Mouse (Mus musculus) mouse trophoblast stem cell (cell line): Measurements from ENCODE around the gene Il33.

Source experiments
- in situ Hi-C, 2 experiments: fragments of 300-500 bp; cut with MseI, MboI; formaldehyde crosslinking; loops; 2 replicates in 1 of 2; 3 replicates in 1 of 2; pipeline ENCODE4 v1.15.1; 2025

The Il33 gene

DNA sequence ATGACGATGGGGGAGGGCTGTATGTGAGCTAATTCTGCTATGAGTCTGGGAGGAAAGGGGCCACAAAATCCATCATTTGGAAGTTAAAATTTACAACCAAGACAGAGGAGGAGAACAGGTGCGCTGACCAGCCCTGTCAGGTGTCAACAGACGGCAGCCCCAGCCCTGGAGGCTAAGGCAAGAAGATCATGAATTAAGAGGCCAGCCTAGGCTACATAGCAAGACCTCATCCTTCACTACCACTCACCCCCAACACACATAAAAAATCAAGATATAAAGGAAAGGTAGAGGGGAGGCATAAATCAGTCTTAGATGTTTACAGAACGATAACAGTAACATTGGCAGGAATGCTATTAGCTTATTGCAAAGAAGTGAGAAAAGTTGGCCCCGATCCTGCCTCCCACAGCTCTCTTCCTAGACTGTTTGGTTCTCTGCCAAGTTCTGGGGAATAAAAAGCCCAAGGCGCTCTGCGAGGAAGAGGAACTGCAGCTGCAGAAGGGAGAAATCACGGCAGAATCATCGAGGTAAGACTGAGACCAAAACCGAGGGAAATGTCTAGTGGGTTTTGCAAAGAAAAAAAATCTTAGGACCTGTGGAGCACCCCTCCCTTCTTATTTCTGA is at the start of gene Il33:
Gene Il33, plus strand, starts transcription at position 477 of the 621 bp plus-strand sequence.
- in situ Hi-C loops, result no loop called here

DNA sequence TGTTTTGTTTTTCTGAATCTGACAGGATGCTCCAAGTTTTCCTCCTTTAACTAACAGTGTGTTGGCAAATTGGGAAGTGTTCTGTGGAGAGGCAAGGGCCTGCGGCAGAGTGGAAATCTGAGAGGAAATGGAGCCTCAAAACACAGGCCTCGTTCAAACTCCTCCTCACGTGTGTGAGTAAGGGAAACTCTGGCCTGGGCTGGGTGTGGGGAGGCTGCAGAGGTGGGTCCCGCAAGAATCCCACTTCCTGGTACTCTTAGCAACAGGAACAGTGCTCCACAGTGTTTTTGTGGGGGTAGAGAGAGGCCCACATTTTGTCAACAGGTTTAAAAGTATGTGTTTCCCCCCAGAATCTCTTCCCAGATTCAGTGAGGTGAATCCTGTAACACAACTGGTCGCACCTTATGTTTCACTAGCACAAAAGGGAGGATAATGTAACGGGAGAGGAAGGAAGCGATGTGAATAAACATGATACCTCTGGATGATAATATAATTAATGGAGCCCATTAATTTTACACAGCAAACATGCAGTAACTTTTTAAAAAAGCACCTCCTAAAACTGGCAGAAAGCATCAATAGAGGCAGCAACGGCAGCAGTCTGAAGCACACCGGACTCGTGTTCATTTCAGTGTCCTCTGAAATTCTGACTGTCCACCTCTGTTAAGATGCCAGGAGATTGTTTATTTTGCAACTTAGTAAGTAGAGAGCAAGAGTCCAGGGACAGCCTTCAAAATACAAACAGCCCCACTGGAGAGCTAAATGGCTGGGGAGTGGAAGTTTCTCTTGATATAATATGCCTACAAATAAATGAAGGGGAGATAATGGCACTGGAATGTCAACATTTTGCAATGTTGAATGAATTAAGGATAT is 47.3 kb upstream of the Il33 start:
- in situ Hi-C loops, result no loop called here

DNA sequence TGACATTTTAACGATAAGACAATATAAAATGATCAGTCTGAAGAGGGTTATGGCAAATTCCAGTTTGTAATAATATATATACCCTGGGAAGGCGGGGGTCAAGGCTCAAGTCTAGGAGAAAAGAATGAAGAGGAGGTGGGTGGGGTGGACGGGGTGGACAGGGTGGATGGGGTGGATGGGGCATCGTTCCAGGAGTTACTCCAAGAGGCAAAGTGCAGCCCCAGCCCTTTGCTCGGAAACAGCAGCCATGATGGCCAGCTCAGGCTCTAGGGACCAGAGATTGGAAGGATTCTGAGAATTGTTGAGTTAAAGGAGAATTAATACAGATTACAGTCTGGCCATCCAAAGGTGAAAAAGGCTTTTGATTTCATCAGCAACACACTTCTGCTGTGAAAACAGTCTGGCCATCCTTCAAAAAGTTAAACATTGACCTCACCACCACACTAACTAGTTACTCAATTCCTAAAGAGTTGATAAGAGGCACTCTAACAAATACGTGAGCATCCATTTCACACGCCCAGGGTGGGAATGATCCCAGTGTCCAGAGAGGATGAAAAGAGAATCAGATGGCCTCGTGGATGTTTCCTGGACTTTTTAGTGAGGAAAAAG is 45.9 kb upstream of the Il33 start:
- in situ Hi-C loops, result no loop called here

DNA sequence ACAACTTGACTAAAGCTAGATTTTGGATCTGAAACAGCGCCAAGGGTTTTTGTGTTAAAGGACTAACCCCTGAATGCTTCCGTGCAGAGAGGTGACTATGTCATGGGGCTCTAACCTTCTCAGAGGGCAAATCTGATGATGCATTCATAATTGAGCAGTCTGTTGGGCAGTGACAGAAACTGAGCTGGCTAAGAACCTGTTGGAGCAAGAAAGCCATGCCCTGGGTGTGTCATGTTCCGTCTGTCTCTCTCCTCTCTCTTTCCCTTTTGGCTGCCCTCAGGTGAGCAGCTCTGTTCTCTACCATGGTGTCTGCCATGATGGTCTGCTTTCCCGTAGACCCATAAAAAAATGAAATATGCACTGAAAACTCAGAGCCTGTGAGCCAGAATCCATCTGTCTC is 44.0 kb upstream of the Il33 start:
- in situ Hi-C loops, result no loop called here

DNA sequence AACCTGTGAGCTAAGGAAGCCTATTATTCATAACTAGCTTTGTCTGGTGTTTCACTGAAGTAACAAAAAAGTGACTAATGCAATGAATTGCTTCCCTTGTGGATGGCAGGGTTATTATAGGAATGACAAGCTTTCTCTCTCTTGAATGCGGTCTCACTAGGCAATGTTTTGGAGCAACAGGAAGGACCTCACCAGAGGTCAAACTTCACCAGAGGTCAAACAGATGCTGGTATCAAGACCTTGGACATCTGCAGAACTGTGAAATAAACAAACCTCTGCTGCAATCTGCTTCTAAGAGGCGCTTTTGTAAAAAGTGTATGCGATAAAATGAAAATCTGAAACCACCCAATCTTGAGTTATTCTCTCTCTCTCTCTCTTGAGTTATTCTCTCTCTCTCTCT is 42.2 kb upstream of the Il33 start:
- in situ Hi-C loops, result no loop called here

DNA sequence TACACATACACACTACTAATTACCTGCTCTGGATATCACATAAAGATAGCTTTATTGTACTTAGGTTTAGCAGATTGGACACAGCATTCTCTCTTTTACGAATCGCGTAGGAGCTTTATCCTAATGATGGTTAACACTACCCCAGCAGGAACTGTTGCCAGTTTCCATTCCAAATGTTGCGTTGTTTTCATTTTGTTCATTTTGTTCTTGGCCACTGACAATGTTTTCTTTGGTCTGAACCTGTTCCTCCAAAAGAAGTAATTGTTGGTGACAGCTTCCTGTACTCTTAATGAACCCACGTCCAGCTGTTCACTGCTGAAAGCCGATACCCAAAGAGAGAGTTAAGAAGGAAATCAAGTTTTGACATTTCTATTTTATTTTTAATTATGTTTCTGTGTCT is 39.4 kb upstream of the Il33 start:
- in situ Hi-C loops, result no loop called here

DNA sequence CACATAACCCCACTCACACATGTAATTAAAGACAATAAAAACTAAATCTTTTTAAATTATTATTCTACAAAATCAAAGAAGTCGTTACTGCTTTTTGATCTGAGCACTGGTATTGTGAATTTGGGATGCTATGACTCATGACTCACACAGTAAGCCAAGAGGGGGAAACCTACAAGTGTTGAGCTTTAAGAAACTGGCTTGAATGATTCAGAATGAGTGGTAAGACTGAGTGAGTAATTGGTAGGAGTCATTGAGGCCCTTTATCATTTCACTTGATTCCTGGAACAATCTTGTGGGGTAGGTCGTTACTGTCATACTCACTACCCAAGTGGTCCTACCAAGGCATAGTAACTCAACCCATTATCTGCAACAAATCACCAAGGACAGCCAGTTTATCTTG is 37.4 kb upstream of the Il33 start:
- in situ Hi-C loops, result no loop called here

DNA sequence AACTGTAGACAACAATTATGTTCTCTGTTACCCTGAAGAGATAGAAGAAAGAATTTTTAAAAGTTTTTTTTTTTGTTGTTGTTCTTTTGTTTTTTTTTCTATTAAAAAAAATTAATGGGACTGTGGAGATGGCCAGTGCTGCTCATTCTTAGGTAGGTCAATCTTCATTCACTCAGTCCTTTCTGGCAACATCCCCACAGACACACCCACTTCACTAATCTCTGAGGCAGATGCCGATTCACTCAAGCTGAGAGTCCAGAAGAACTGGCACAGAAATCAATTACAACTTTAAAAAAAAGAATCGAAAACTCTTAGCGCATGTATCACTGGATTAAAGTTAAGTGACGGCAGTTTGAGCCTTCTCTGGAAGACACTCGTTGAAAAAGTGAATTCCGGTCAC is 36.0 kb upstream of the Il33 start:
- in situ Hi-C loops, result no loop called here

DNA sequence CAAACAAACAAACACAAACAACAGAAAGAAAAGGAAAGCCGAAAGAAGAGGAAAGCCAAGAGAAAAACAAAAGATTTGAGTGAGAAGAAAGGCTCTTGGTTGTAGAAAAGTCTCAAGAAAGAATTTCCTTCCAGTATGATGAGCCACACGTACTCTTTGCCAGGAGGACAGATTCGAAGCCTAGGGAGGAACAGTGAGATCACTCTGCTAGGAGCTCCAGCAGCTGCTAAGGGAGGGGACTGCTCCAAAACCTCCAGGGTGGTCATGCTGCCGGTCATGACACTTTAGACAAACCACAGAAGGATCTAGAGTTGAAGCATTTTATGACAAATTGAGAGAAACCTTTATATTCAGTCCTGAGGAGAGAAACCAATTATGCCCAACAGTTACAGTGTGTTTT is 32.9 kb upstream of the Il33 start:
- in situ Hi-C loops, result no loop called here

DNA sequence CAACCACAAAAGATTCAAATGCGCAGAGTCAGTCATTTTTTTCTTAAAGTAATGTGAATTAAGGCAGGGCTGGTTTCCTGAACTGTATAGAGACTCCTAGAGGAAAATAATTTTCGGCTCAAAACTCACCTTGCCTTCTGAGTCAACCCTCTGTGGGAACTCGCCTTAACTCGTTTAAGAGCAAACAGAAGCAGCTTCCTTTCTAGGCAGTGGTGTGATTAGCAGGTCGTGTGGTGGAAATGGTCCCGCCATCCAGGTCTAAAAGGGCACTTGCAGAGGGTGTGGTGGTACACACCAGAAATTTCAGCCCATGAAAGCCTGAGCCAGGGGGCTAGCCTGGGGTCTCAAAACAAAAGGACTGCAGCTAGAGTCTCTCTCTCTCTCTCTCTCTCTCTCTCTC is 32.1 kb upstream of the Il33 start:
- in situ Hi-C loops, result no loop called here

DNA sequence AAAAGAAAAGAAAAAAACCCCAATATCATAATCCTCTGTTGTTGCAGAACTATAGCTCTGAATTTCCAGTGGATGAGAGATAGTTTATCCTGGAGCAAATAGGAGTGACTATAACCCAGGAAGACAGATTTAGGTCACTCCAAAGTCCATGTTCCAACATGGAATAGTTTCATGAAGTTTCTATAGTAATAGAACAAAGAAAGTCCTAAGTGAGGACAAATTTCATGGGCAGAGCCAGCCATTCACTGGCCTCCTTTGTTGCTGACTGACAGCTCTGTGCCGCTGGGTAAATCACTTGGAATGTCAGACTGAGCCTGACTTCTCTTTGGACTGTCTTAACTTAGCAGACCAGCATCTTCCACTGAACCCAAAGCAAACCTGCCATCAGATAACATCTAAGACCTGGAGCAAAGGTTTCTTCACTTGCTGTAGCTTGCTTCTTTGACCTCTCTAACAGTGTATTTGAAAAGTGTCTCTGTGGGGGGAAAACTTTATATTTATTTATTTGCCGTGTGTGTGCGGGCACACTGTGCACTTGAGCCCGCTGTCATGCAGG is 31.1 kb upstream of the Il33 start:
- in situ Hi-C loops, result no loop called here

DNA sequence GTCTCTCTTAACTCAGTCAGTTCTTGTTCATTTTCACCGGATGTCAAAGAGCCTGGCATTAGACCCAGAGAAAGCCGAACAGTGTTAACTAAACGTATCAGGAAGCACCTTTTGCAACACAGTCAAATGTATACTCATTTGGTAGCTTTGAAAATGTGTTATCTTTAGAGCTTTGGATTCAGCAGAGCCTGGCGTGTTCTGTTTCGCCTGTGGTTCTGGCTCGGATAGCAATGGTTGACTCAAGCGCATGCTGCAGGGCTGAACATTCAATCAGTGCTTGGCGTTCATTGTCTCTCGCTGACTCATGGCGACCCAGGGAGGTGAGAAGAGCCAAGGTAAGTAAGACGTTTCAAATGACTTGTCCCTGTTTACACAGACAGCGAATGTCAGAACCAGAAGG is 30.5 kb upstream of the Il33 start:
- in situ Hi-C loops, result no loop called here

DNA sequence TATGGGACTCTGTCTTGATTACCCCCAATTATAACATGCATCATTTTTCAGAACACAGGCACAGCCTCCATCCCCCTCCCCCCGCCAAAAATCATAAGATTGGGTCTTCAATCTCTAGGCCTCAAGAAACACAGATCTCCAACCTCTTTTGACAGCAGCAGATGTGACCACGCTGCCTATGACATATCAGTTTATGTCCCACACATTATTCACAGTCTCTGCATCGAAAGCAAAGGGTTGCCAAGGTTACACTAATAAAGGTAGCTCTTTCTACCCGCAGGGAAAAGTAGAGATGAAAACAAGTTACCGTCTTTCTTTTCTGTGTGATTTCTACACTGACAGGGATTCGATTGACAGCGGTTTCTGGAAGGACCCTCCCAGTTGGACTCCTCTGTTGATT is 29.9 kb upstream of the Il33 start:
- in situ Hi-C loops, result no loop called here

DNA sequence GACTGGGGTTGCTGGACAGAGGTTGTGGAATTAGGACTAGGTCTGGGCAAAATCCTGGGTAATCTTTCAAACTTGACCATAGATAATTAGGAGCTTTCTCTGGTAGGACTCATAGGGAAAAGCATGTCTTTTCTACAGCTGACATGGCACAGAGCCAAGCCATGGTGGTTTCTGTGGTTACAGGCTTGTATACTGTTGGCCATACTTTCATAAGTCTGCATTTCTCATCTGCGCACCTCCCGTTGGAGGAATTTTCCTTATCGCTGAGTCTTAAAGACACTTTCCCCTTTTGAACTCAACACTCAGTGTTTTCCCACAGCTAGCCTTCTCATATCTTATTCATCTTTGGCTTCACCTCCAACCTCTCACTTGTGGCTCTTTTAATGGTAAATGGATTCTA is 24.6 kb upstream of the Il33 start:
- in situ Hi-C loops, result no loop called here

DNA sequence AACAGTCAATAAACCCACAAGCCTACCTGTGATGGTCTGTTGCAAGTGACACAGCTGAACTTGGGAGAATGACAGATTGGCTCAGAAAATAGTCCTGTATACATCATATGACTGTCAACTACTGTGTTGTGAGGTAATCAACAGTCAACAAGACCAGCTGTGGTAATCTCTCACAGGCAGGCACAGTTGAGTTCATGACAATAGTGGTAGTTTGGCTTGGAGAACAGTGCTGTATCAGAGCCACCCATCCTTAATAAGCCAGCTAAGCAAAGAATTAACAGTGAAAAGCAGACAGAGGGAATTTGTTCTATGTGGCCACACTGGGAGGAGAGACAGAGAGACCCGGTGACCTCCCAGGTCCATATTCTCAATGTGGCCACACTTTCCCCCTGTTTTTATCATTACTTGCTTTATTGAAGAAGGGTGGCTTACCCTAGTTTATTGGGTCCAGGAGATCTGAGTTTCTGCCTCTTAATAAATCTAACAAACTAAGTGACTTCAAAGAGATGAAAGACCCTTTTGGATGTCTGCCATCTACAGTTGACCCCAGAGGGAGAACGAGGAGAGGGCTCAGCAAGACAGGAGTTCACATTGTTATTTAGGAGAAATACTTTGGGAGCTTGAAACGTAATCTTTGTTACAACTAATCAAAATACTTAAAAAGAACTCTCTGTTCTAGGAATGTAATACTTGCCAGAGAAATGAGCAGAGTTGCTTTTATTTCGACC is 22.4 kb upstream of the Il33 start:
- in situ Hi-C loops, result no loop called here

DNA sequence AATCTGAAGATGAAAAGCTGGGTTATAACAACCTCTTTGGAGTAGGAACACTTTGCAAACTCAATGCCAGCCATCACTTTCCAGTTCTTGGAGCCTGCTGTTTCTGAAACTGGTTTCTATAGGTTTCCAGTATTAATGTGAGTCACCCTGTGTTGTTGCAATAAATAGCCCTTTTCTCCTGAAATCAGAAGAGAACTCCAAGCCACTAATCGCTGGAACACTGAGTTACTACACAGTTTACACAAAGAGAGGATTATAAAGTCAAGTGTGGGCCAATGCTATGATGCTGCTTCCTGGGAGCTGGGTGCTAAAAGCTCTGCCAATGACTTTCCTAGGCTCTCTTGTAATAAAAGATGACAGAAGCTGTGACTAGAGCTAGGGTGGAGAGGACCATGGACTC is 19.0 kb upstream of the Il33 start:
- in situ Hi-C loops, result no loop called here

DNA sequence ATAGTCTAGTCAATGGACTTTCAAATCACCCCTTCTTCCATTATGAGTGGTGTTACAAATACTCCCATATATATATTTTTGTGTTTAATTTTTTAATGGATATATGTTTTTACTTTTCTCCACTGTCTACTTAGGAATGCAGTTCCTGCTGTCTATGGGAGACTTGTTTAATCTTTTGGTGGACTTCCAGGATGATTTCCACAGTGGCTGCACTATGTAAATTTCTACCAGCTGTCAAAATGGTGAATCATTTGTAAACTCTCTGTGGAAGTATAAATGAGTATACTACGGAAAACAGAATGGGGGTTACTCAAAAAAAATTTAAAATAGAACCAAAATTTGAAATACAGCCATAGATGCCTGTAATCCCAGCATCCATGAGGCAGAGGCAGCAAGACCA is 15.7 kb upstream of the Il33 start:
- in situ Hi-C loops, result no loop called here

DNA sequence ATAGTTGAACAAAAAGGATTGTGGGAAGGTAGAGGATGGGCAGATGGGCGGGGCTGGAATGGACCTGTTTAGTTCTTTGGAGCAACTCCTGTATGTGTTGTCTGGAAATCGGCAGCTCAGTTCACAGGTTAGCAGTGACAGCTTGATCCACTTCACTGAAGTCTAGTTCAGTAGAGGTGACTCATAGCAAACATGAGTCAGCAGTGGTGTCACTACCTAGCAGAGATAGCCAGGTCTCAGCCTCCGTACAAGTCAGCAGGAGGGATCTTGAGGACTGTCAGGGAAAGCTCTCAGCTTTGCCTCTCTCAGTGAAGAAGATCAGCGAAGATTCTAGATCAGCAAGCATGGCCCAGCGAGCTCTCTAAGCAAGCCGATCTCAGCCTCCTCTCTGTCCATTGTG is 13.0 kb upstream of the Il33 start:
- in situ Hi-C loops, result no loop called here

DNA sequence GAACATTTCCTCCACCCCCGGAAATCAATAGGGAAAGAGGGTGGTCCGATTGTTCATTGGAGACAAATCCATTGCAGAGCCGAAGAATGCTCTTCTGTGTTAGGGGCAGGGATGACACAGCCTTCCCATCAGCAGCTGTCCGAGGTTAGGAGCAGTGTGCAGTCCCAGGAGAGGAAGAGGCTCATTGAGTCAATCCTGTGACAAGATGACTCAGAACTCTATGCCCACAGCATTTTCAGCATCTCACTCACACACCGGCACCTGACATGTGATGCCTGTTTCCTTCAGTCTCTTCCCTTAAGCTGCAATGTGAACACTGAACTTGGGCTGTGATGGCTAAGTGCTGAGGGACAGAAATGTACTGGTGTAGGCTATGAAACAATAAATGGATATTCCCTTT is 7.5 kb upstream of the Il33 start:
- in situ Hi-C loops, result no loop called here

DNA sequence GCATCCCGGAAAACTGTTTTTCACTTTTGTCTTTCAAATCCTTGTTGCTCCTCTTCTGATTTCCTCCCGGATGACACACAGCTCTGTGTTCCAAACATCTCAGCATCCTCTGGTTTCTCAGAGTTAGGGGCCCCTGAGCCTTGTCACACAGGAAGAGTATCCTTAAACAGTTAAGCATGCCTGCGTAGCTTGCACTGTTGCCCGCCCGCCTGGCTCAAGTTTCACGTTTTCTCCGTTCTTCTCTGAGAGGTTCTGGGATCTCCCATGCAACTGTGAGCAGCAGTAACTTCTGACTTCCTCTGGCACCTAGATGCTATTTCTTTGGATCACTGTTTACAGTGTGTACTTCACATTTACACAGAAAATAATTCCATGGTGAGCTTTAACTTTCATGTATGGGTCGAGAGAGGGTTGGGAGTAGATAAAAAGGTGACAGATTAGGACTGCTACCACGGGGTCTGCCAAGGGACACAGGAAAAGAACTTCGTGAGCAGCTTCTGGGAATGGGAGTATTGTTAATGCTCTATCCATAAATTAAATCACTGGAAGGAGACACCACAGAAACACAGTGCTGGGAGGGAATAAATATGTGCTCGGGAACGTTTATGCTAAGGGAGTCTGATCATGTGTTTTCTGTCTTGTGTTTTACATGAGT is 1.3 kb downstream of the Il33 start:
- in situ Hi-C loops, result no loop called here

DNA sequence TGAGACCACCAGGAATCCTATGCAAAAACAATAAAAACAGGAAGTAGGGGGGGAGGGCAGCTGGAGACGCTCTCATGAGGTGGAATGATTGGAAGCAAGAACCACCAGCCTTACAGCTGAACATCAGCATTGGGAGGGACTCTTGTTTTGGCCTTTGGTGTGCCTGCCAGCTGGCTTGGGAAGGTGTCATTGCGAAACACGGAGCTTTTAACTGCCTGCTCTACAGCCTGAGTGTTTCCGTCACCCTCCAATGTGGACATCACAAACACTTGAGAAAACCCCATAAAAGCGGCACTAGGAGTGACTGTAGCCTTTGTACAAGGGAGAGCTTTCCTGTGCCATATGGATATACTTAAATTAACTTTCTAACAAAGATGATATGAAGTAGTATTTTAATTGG is 5.4 kb downstream of the Il33 start:
- in situ Hi-C loops, result no loop called here

DNA sequence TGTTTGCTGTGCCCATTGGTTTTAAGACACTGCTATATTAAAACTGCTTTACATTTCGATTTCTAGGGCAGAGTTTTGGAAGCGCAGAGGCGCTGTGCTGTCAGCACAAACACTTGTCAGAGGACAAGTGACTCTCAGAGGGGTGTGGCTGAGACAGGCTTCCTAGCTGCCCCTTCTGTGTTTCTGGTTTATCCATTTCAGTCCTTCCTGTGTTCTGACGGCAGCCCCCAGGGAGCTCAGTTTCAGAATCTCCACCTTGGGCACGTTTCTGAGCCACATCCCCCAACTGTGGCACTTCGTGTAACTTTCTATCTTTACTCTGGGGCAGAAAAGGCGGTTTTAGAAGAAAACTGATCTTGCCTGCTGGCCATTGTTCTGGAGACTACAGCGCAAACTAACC is 12.5 kb downstream of the Il33 start:
- in situ Hi-C loops, result no loop called here
